Mouse (Mus musculus): ENCODE results near the gene Zfp626. TPM values are rescaled to one million over a fixed set of nuclear protein-coding genes. Genes with fewer than 3 reads are reported as not detected.
"Not testable (repeated sequence)": the region's sequence is repeated elsewhere in the genome, so short reads cannot be mapped to it uniquely, and the experiment has no call there.

The Zfp626 gene
- polyA plus RNA-seq, 1 experiment from 2014 or later = 2.3 TPM

- H3K4me1 ChIP-seq (ENCODE audit: control insufficient read depth, insufficient read depth, low read length) = no peaks in the 10 kb centered on the region
- H3K4me3 ChIP-seq (ENCODE audit: low read depth, low read length) = peak overlapping the region; percentile 70
- no peaks in the 10 kb centered on the region for H3K9me3 ChIP-seq (ENCODE audit: control insufficient read depth, low read length)
- whole genome bisulfite sequencing = under 1% methylated on average over 25 of the region's 25 CpGs
- H3K27ac ChIP-seq (ENCODE audit: low read depth, low read length) = no peak overlapping the region
- no peaks in the 10 kb centered on the region for H3K27me3 ChIP-seq (ENCODE audit: control insufficient read depth, insufficient read depth, low read length)
- no peaks in the 10 kb centered on the region for H3K36me3 ChIP-seq (ENCODE audit: control insufficient read depth, insufficient read depth, low read length)
- H3K9ac ChIP-seq (ENCODE audit: low read length) = peak overlapping the region; percentile 68
- ATAC-seq (ENCODE audit: insufficient read depth, low FRiP score, low TSS enrichment) (peak; percentile 86), DNase-seq (ENCODE audit: low spot score) (peak; percentile 82)
- peak overlapping the region; percentile 88 for H3K4me2 ChIP-seq (ENCODE audit: low read depth)
These were observed 2.5 kb upstream of the Zfp626 start for GRCm38 (mm10) chr7:27804297-27805030.

GRCm38 (mm10) chr7:27807305-27807704 lies 309 bp downstream of the Zfp626 start:
- 82% methylated on average over 7 of the region's 7 CpGs for WGBS
- not testable (repeated sequence) for H3K4me2 ChIP-seq (ENCODE audit: low read depth); H3K4me1 ChIP-seq (ENCODE audit: control insufficient read depth, insufficient read depth, low read length); ATAC-seq (ENCODE audit: insufficient read depth, low FRiP score, low TSS enrichment); DNase-seq (ENCODE audit: low spot score); H3K4me3 ChIP-seq (ENCODE audit: low read depth, low read length); H3K27ac ChIP-seq (ENCODE audit: low read depth, low read length); H3K9me3 ChIP-seq (ENCODE audit: control insufficient read depth, low read length); H3K9ac ChIP-seq (ENCODE audit: low read length); H3K27me3 ChIP-seq (ENCODE audit: control insufficient read depth, insufficient read depth, low read length); H3K36me3 ChIP-seq (ENCODE audit: control insufficient read depth, insufficient read depth, low read length)

- H3K9me3 ChIP-seq (ENCODE audit: control insufficient read depth, low read length) = no peaks in the 10 kb centered on the region
- no peaks in the 10 kb centered on the region for H3K27me3 ChIP-seq (ENCODE audit: control insufficient read depth, insufficient read depth, low read length)
- no peaks in the 10 kb centered on the region for H3K4me1 ChIP-seq (ENCODE audit: control insufficient read depth, insufficient read depth, low read length)
- DNase-seq (ENCODE audit: low spot score) (no peak), ATAC-seq (ENCODE audit: insufficient read depth, low FRiP score, low TSS enrichment) (no peak)
- no peak overlapping the region for H3K4me2 ChIP-seq (ENCODE audit: low read depth)
- H3K36me3 ChIP-seq (ENCODE audit: control insufficient read depth, insufficient read depth, low read length) = peaks cover 5% of the 10 kb centered on the region; the same call in 1 of the 2 replicates
- no peak overlapping the region for H3K9ac ChIP-seq (ENCODE audit: low read length)
- H3K4me3 ChIP-seq (ENCODE audit: low read depth, low read length) = no peak overlapping the region
- no peak overlapping the region for H3K27ac ChIP-seq (ENCODE audit: low read depth, low read length)
- WGBS = 93% methylated on average over 7 of the region's 7 CpGs
These were observed 11.6 kb downstream of the Zfp626 start for GRCm38 (mm10) chr7:27818526-27819110.

GRCm38 (mm10) chr7:27822611-27823010 lies 15.6 kb downstream of the Zfp626 start:
- Histone ChIP-seq H3K4me1 (ENCODE audit: control insufficient read depth, insufficient read depth, low read length) (no peaks in the 10 kb centered on the region), H3K9ac (ENCODE audit: low read length) (no peak overlapping the region), H3K4me2 (ENCODE audit: low read depth) (no peak overlapping the region), H3K27ac (ENCODE audit: low read depth, low read length) (no peak overlapping the region), H3K27me3 (ENCODE audit: control insufficient read depth, insufficient read depth, low read length) (no peaks in the 10 kb centered on the region), H3K9me3 (ENCODE audit: control insufficient read depth, low read length) (no peaks in the 10 kb centered on the region), H3K4me3 (ENCODE audit: low read depth, low read length) (no peak overlapping the region), H3K36me3 (ENCODE audit: control insufficient read depth, insufficient read depth, low read length) (peaks cover 5% of the 10 kb centered on the region; the same call in 1 of the 2 replicates)
- ATAC-seq (ENCODE audit: insufficient read depth, low FRiP score, low TSS enrichment) (no peak), DNase-seq (ENCODE audit: low spot score) (no peak)

- no peaks in the 10 kb centered on the region for H3K27me3 ChIP-seq (ENCODE audit: control insufficient read depth, insufficient read depth, low read length)
- 96% methylated on average over 2 of the region's 2 CpGs for WGBS
- no peak overlapping the region for H3K4me3 ChIP-seq (ENCODE audit: low read depth, low read length)
- no peak overlapping the region for H3K9ac ChIP-seq (ENCODE audit: low read length)
- H3K36me3 ChIP-seq (ENCODE audit: control insufficient read depth, insufficient read depth, low read length) = no peaks in the 10 kb centered on the region
- ATAC-seq (ENCODE audit: insufficient read depth, low FRiP score, low TSS enrichment) (no peak), DNase-seq (ENCODE audit: low spot score) (no peak)
- H3K4me1 ChIP-seq (ENCODE audit: control insufficient read depth, insufficient read depth, low read length) = 0 out of 2 replicates have a peak, but pooled peaks cover 1% of the 10 kb centered on the region
- no peak overlapping the region for H3K4me2 ChIP-seq (ENCODE audit: low read depth)
- no peaks in the 10 kb centered on the region for H3K9me3 ChIP-seq (ENCODE audit: control insufficient read depth, low read length)
- H3K27ac ChIP-seq (ENCODE audit: low read depth, low read length) = no peak overlapping the region
These were observed 27.1 kb downstream of the Zfp626 start for GRCm38 (mm10) chr7:27834131-27834530.

- DNase-seq (ENCODE audit: low spot score) (no peak), ATAC-seq (ENCODE audit: insufficient read depth, low FRiP score, low TSS enrichment) (peak; percentile 66)
- H3K4me1 ChIP-seq (ENCODE audit: control insufficient read depth, insufficient read depth, low read length) = peaks cover 5% of the 10 kb centered on the region; the same call in 1 of the 2 replicates
- H3K9ac ChIP-seq (ENCODE audit: low read length) = peak overlapping the region; percentile 35
- no peaks in the 10 kb centered on the region for H3K9me3 ChIP-seq (ENCODE audit: control insufficient read depth, low read length)
- H3K27ac ChIP-seq (ENCODE audit: low read depth, low read length) = peak overlapping the region; percentile 47; the same call in 1 of the 2 replicates
- peak overlapping the region; percentile 43 for H3K4me2 ChIP-seq (ENCODE audit: low read depth)
- 31% methylated on average over 6 of the region's 6 CpGs for WGBS
- no peaks in the 10 kb centered on the region for H3K36me3 ChIP-seq (ENCODE audit: control insufficient read depth, insufficient read depth, low read length)
- H3K4me3 ChIP-seq (ENCODE audit: low read depth, low read length) = peak overlapping the region; percentile 33
- H3K27me3 ChIP-seq (ENCODE audit: control insufficient read depth, insufficient read depth, low read length) = no peaks in the 10 kb centered on the region
These were observed 30.9 kb downstream of the Zfp626 start for GRCm38 (mm10) chr7:27837896-27838295.

GRCm38 (mm10) chr7:27838323-27839249 lies 31.6 kb downstream of the Zfp626 start, which contains the start of gene Zfp59:
TSS of gene Zfp59 (plus strand) at chr7:27838607.
- Histone ChIP-seq H3K27me3 (ENCODE audit: control insufficient read depth, insufficient read depth, low read length) (no peaks in the 10 kb centered on the region), H3K4me2 (ENCODE audit: low read depth) (peak within 1 kb of the TSS; percentile 43), H3K4me1 (ENCODE audit: control insufficient read depth, insufficient read depth, low read length) (peaks cover 5% of the 10 kb centered on the region; the same call in 1 of the 2 replicates), H3K27ac (ENCODE audit: low read depth, low read length) (peak within 1 kb of the TSS; percentile 47; the same call in 1 of the 2 replicates), H3K4me3 (ENCODE audit: low read depth, low read length) (peak within 1 kb of the TSS; percentile 33), H3K9me3 (ENCODE audit: control insufficient read depth, low read length) (no peaks in the 10 kb centered on the region), H3K9ac (ENCODE audit: low read length) (peak within 1 kb of the TSS; percentile 35), H3K36me3 (ENCODE audit: control insufficient read depth, insufficient read depth, low read length) (no peaks in the 10 kb centered on the region)
- peak; percentile 96 for ATAC-seq (ENCODE audit: insufficient read depth, low FRiP score, low TSS enrichment)
- DNase-seq (ENCODE audit: low spot score) = peak; percentile 91
- 4% methylated on average over 33 of the region's 34 CpGs for WGBS

- ATAC-seq (ENCODE audit: insufficient read depth, low FRiP score, low TSS enrichment) (no peak), DNase-seq (ENCODE audit: low spot score) (no peak)
- Histone ChIP-seq H3K27me3 (ENCODE audit: control insufficient read depth, insufficient read depth, low read length) (no peaks in the 10 kb centered on the region), H3K9me3 (ENCODE audit: control insufficient read depth, low read length) (no peaks in the 10 kb centered on the region), H3K4me1 (ENCODE audit: control insufficient read depth, insufficient read depth, low read length) (peaks cover 5% of the 10 kb centered on the region; the same call in 1 of the 2 replicates), H3K4me2 (ENCODE audit: low read depth) (peak overlapping the region; percentile 43; the same call in 1 of the 2 replicates), H3K36me3 (ENCODE audit: control insufficient read depth, insufficient read depth, low read length) (0 out of 2 replicates have a peak, but pooled peaks cover under 1% of the 10 kb centered on the region), H3K27ac (ENCODE audit: low read depth, low read length) (no peak overlapping the region), H3K4me3 (ENCODE audit: low read depth, low read length) (no peak overlapping the region), H3K9ac (ENCODE audit: low read length) (no peak overlapping the region)
- 95% methylated on average over 7 of the region's 7 CpGs for WGBS
These were observed 32.6 kb downstream of the Zfp626 start for GRCm38 (mm10) chr7:27839596-27839995.
